In the genomic region with DNA sequence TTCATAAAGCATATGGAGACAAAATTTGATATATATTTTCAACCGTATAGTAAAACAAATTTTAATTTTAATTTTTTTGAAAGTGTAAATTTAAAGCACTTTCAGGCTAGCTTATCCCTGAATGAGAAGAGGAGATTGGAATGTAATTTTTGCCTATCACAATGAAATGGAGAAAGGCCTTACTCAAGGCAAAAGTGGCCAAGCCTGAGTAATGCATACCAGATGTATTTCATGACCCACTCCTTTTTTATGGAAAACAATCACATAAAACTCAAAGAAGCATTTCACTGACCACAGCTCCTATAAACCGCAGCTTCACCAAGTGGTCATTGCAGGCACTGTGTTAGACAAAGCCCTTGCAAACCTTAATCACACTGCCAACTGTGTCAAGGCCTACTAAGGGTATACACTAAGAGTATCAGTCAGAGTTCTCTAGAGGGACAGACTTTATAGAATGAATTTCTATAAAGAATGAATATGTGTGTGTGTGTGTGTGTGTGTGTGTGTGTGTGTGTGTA, we compare ENCODE assay signal across 24 mouse cellular contexts. TPM values are rescaled to one million over a fixed set of nuclear protein-coding genes. Genes with fewer than 3 reads are reported as not detected.
DNase-seq lines count a peak whose midpoint lies in the region; ATAC-seq and TF ChIP-seq lines count a peak whose summit lies in the region.
"Had no signal": no experiment of that assay in that cellular context is flagged by ENCODE, and none has a peak within 500 bp of the region (broad histone marks: within the 10 kb centered on the region; RNA-seq: fewer than 3 reads in every experiment).

No protein-coding gene starts in this region.

- no peak overlapping the region for H3K4me3 ChIP-seq in embryonic facial prominence, embryonic 11.5 days (ENCODE audit: low read depth, low read length)
- no peak overlapping the region for H3K4me3 ChIP-seq in embryonic facial prominence, embryonic 10.5 days
- no peak overlapping the region for H3K4me3 ChIP-seq in cerebellum, adult 2 months (replicated peaks; ENCODE audit: insufficient read depth, low read depth, low read length)
- H3K4me3 ChIP-seq: forebrain, embryonic 10.5 days; heart, adult 2 months; heart, embryonic 12.5 days; hindbrain, embryonic 10.5 days; hindbrain, embryonic 15.5 days had no signal

- no peak for TF ChIP-seq CTCF in cerebellum, adult 2 months (IDR thresholded peaks at IDR 0.05; ENCODE audit: borderline replicate concordance, insufficient read depth, low read depth, low read length)

- H3K9me3 ChIP-seq in embryonic facial prominence, embryonic 11.5 days (replicated peaks; ENCODE audit: control insufficient read depth, low read length) = no peaks in the 10 kb centered on the region
- no peaks in the 10 kb centered on the region for H3K9me3 ChIP-seq in embryonic facial prominence, embryonic 10.5 days
- H3K9me3 ChIP-seq: forebrain, embryonic 10.5 days; heart, embryonic 12.5 days; hindbrain, embryonic 10.5 days; hindbrain, embryonic 15.5 days had no signal

- no peak overlapping the region for H3K27ac ChIP-seq in embryonic facial prominence, embryonic 11.5 days (replicated peaks; ENCODE audit: low read depth, low read length)
- no peak overlapping the region for H3K27ac ChIP-seq in embryonic facial prominence, embryonic 10.5 days (replicated peaks)
- H3K27ac ChIP-seq in cerebellum, adult 2 months (ENCODE audit: insufficient read depth, low read length) = no peak overlapping the region
- H3K27ac ChIP-seq: forebrain, embryonic 10.5 days; heart, adult 2 months; hindbrain, embryonic 10.5 days; hindbrain, embryonic 15.5 days had no signal

- H3K9ac ChIP-seq in embryonic facial prominence, embryonic 11.5 days (replicated peaks; ENCODE audit: low read length) = no peak overlapping the region
- H3K9ac ChIP-seq: heart, embryonic 12.5 days; hindbrain, embryonic 15.5 days had no signal

- H3K36me3 ChIP-seq in embryonic facial prominence, embryonic 11.5 days (replicated peaks; ENCODE audit: control insufficient read depth, insufficient read depth, low read depth, low read length) = no peaks in the 10 kb centered on the region
- H3K36me3 ChIP-seq in embryonic facial prominence, embryonic 10.5 days (replicated peaks) = no peaks in the 10 kb centered on the region
- H3K36me3 ChIP-seq: forebrain, embryonic 10.5 days; heart, embryonic 12.5 days; hindbrain, embryonic 10.5 days; hindbrain, embryonic 15.5 days had no signal

- WGBS in embryonic facial prominence, embryonic 11.5 days = 77% methylated on average over 2 of the region's 2 CpGs
- 78% methylated on average over 2 of the region's 2 CpGs for WGBS in embryonic facial prominence, embryonic 10.5 days
- 94% methylated on average over 2 of the region's 2 CpGs for WGBS in cerebellum, adult 2 months

- no peak overlapping the region for H3K4me2 ChIP-seq in embryonic facial prominence, embryonic 11.5 days (ENCODE audit: low read depth, low read length)
- H3K4me2 ChIP-seq: heart, embryonic 12.5 days; hindbrain, embryonic 15.5 days had no signal

- H3K4me1 ChIP-seq in embryonic facial prominence, embryonic 11.5 days (ENCODE audit: control insufficient read depth, insufficient read depth, low read length) = no peaks in the 10 kb centered on the region
- no peaks in the 10 kb centered on the region for H3K4me1 ChIP-seq in embryonic facial prominence, embryonic 10.5 days
- H3K4me1 ChIP-seq in cerebellum, adult 2 months (ENCODE audit: control insufficient read depth, insufficient read depth, low read length) = no peaks in the 10 kb centered on the region
- H3K4me1 ChIP-seq: forebrain, embryonic 10.5 days; heart, embryonic 12.5 days; hindbrain, embryonic 10.5 days had no signal

- DNase-seq in embryonic facial prominence, embryonic 11.5 days (ENCODE audit: low spot score) = peak; percentile 12
- no peak for DNase-seq in embryonic facial prominence, embryonic 10.5 days (ENCODE audit: low spot score)
- peak; percentile 2 for DNase-seq in NIH3T3 (ENCODE audit: low read depth)
- peak; percentile 14 for DNase-seq in hindlimb bud, embryonic 11.5 days (ENCODE audit: extremely low spot score, low read depth, low spot score)
- DNase-seq in heart, adult 8-10 months (ENCODE audit: low spot score) = no peak
- no peak for DNase-seq in left cerebral cortex, adult 8-10 months (ENCODE audit: low spot score in 2 of 2)
- no peak for DNase-seq in cerebellum, adult 2 months
- DNase-seq: adrenal gland, adult 8-10 months; cerebellum, adult 8-10 months; cerebellum, postnatal 14 days; gastrocnemius, postnatal 14 days; heart, adult 2 months had no signal

- no peaks in the 10 kb centered on the region for H3K27me3 ChIP-seq in embryonic facial prominence, embryonic 11.5 days (ENCODE audit: control insufficient read depth, insufficient read depth, low read length)
- H3K27me3 ChIP-seq in embryonic facial prominence, embryonic 10.5 days (replicated peaks; ENCODE audit: low read depth, poor library complexity, severe bottlenecking) = no peaks in the 10 kb centered on the region
- H3K27me3 ChIP-seq in cerebellum, adult 2 months (ENCODE audit: control insufficient read depth, insufficient read depth, low read length) = no peaks in the 10 kb centered on the region
- H3K27me3 ChIP-seq: heart, embryonic 12.5 days; hindbrain, embryonic 15.5 days had no signal

- no peak for TF ChIP-seq POLR2A in cerebellum, adult 2 months (IDR thresholded peaks at IDR 0.05; ENCODE audit: borderline replicate concordance, insufficient read depth, low read length)

- no peak for ATAC-seq in embryonic facial prominence, embryonic 11.5 days (replicated peaks; ENCODE audit: insufficient number of reproducible peaks, low FRiP score, low TSS enrichment, low read depth)
- ATAC-seq: forebrain, embryonic 16.5 days; inflammation-experienced regulatory T-cells, adult 6 months; intestine, postnatal 0 days had no signal

RNA-seq across cellular contexts. Expression of a gene that starts 8.5 kb away (rescaled TPM):
- not detected in 2 replicates for polyA plus RNA-seq in embryonic facial prominence, embryonic 11.5 days (2014; fragmentation: Nextera tagmentation; extraction: Ambion mirVana)
- polyA plus RNA-seq in embryonic facial prominence, embryonic 10.5 days (2016; fragmentation: Nextera tagmentation; extraction: Ambion mirVana) = 0.07 and 0.26 TPM in 2 replicates
- not detected for total RNA-seq in heart, adult 8-10 months (2022)
- 1 to 10 TPM; 3.4 to 7.9 (median 6.3) TPM for total RNA-seq in left cerebral cortex, adult 8-10 months (2022)
- 1.5 and 1.6 TPM in 2 replicates for polyA plus RNA-seq in cerebellum, adult 2 months (2012; rRNA removed)
- total RNA-seq: common myeloid progenitor, adult 5-6 weeks; gastrocnemius, adult 18-20 months; heart, adult 2 months; heart, postnatal 25 days; MEL had no signal
- polyA plus RNA-seq: C2C12; forebrain, embryonic 10.5 days; heart, embryonic 12.5 days; inflammation-experienced regulatory T-cells, adult 6 months had no signal

Comparison
In these comparisons a context has a peak if more than half of its experiments do, and no peak if none do; other contexts are left out.
1. DNase-seq: peak in embryonic facial prominence, embryonic 11.5 days (single experiment), NIH3T3 (single experiment) and hindlimb bud, embryonic 11.5 days (single experiment); none in embryonic facial prominence, embryonic 10.5 days (single experiment), heart, adult 8-10 months (single experiment), left cerebral cortex, adult 8-10 months (0 of 2) and cerebellum, adult 2 months (0 of 2).